Mouse (Mus musculus): ENCODE data around the gene Des.

Des gene

GRCm38 (mm10) chr1:75345036-75345935 is 14.8 kb upstream of the Des start:
- in situ Hi-C loops (cut with MboI), result no loop called here

GRCm38 (mm10) chr1:75347279-75347678 is 12.8 kb upstream of the Des start:
- in situ Hi-C loops (cut with MboI), result no loop called here

- in situ Hi-C loops (cut with MboI), result no loop called here
These were observed 10.9 kb upstream of the Des start for GRCm38 (mm10) chr1:75349275-75349674.

GRCm38 (mm10) chr1:75357261-75357660 is 2.9 kb upstream of the Des start:
- in situ Hi-C loops (cut with MboI), result no loop called here

GRCm38 (mm10) chr1:75358009-75358408 is 2.1 kb upstream of the Des start:
- in situ Hi-C loops (cut with MboI), result no loop called here

GRCm38 (mm10) chr1:75359346-75359745 is 783 bp upstream of the Des start:
- in situ Hi-C loops (cut with MboI), result no loop called here

- in situ Hi-C loops (cut with MboI), result no loop called here
These were observed 994 bp downstream of the Des start for GRCm38 (mm10) chr1:75361123-75361522.

- in situ Hi-C loops (cut with MboI), result no loop called here
These were observed 1.6 kb downstream of the Des start for GRCm38 (mm10) chr1:75361750-75362149.

GRCm38 (mm10) chr1:75363868-75364267 is 3.7 kb downstream of the Des start:
- in situ Hi-C loops (cut with MboI), result no loop called here

- in situ Hi-C loops (cut with MboI), result no loop called here
These were observed 5.5 kb downstream of the Des start for GRCm38 (mm10) chr1:75365510-75366137.

- in situ Hi-C loops (cut with MboI), result no loop called here
These were observed 9.3 kb downstream of the Des start for GRCm38 (mm10) chr1:75369360-75369983.

- in situ Hi-C loops (cut with MboI), result no loop called here
These were observed 10.0 kb downstream of the Des start for GRCm38 (mm10) chr1:75369984-75370660.

GRCm38 (mm10) chr1:75371317-75372095 is 11.4 kb downstream of the Des start:
- in situ Hi-C loops (cut with MboI), result no loop called here

GRCm38 (mm10) chr1:75372450-75372849 is 12.3 kb downstream of the Des start:
- in situ Hi-C loops (cut with MboI), result no loop called here

GRCm38 (mm10) chr1:75373276-75373675 is 13.1 kb downstream of the Des start:
- in situ Hi-C loops (cut with MboI), result no loop called here

GRCm38 (mm10) chr1:75374950-75375936 is 15.1 kb downstream of the Des start, which contains the start of gene Speg:
Speg (plus strand) TSS chr1:75375297.
- in situ Hi-C loops (cut with MboI), result no loop called here

GRCm38 (mm10) chr1:75379196-75379595 is 19.1 kb downstream of the Des start:
- in situ Hi-C loops (cut with MboI), result no loop called here

GRCm38 (mm10) chr1:75379931-75380330 is 19.8 kb downstream of the Des start:
- in situ Hi-C loops (cut with MboI), result no loop called here

GRCm38 (mm10) chr1:75380951-75381350 is 20.8 kb downstream of the Des start:
- in situ Hi-C loops (cut with MboI), result no loop called here
